Mouse (Mus musculus): Measurements from ENCODE around the gene Mrpl52. TPM values are rescaled to one million over a fixed set of nuclear protein-coding genes. Genes with fewer than 3 reads are reported as not detected.

Mrpl52 gene
- polyA plus RNA-seq, 1 experiment from 2014 or later: 168 TPM

- H3K9me3 ChIP-seq (replicated peaks): no peaks in the 10 kb centered on the region
- H3K27ac ChIP-seq (replicated peaks): no peak overlapping the region
- peaks cover 73% of the 10 kb centered on the region for H3K27me3 ChIP-seq
- no peak overlapping the region for H3K9ac ChIP-seq
- no peak for ATAC-seq (ENCODE audit: insufficient read depth)
- H3K4me3 ChIP-seq (replicated peaks): no peak overlapping the region
- no peaks in the 10 kb centered on the region for H3K36me3 ChIP-seq (replicated peaks)
- no peak overlapping the region for H3K4me2 ChIP-seq
- WGBS (ENCODE audit: insufficient replicate concordance): 55% methylated on average over 15 of the region's 15 CpGs
- H3K4me1 ChIP-seq (replicated peaks): peaks cover 19% of the 10 kb centered on the region
Observed at GRCm38 (mm10) chr14:54477172-54477909, 50.6 kb downstream of the Mrpl52 start.

Other genes starting within 250 kb of the Mrpl52 start
- gene Dad1, start 172.8 kb upstream of the Mrpl52 start, polyA plus RNA-seq (2015; fragmentation: Nextera tagmentation; extraction: Ambion mirVana): 202 and 204 TPM in 2 replicates
- gene Abhd4, start 172.7 kb upstream of the Mrpl52 start, polyA plus RNA-seq (2015; fragmentation: Nextera tagmentation; extraction: Ambion mirVana): 19.0 and 21.4 TPM in 2 replicates
- gene Olfr49, start 142.0 kb upstream of the Mrpl52 start, polyA plus RNA-seq (2015; fragmentation: Nextera tagmentation; extraction: Ambion mirVana): not detected in 2 replicates
- 16.0 and 17.2 TPM in 2 replicates for gene Oxa1l, start 66.1 kb upstream of the Mrpl52 start, polyA plus RNA-seq (2015; fragmentation: Nextera tagmentation; extraction: Ambion mirVana)
- gene Slc7a7, start 9.1 kb upstream of the Mrpl52 start, polyA plus RNA-seq (2015; fragmentation: Nextera tagmentation; extraction: Ambion mirVana): 9.9 and 10.5 TPM in 2 replicates
- 22.6 and 24.7 TPM in 2 replicates for gene Mmp14, start 4.7 kb downstream of the Mrpl52 start, polyA plus RNA-seq (2015; fragmentation: Nextera tagmentation; extraction: Ambion mirVana)
- gene Lrp10, start 37.2 kb downstream of the Mrpl52 start, polyA plus RNA-seq (2015; fragmentation: Nextera tagmentation; extraction: Ambion mirVana): 21.2 and 23.0 TPM in 2 replicates
- gene Rem2, start 49.2 kb downstream of the Mrpl52 start, polyA plus RNA-seq (2015; fragmentation: Nextera tagmentation; extraction: Ambion mirVana): 0.20 and 0.23 TPM in 2 replicates
- gene Prmt5, start 90.6 kb downstream of the Mrpl52 start, polyA plus RNA-seq (2015; fragmentation: Nextera tagmentation; extraction: Ambion mirVana): 25.1 and 26.3 TPM in 2 replicates
- 33.7 and 34.1 TPM in 2 replicates for gene Haus4, start 127.7 kb downstream of the Mrpl52 start, polyA plus RNA-seq (2015; fragmentation: Nextera tagmentation; extraction: Ambion mirVana)
- 5.6 TPM in 2 replicates for gene Ajuba, start 150.6 kb downstream of the Mrpl52 start, polyA plus RNA-seq (2015; fragmentation: Nextera tagmentation; extraction: Ambion mirVana)
- gene 4931414P19Rik, start 179.1 kb downstream of the Mrpl52 start, polyA plus RNA-seq (2015; fragmentation: Nextera tagmentation; extraction: Ambion mirVana): 1.9 and 2.9 TPM in 2 replicates
- 204 and 211 TPM in 2 replicates for gene Psmb5, start 191.1 kb downstream of the Mrpl52 start, polyA plus RNA-seq (2015; fragmentation: Nextera tagmentation; extraction: Ambion mirVana)
- gene Psmb11, start 194.5 kb downstream of the Mrpl52 start, polyA plus RNA-seq (2015; fragmentation: Nextera tagmentation; extraction: Ambion mirVana): not detected in 2 replicates
- not detected in 2 replicates for gene Gm17606, start 214.0 kb downstream of the Mrpl52 start, polyA plus RNA-seq (2015; fragmentation: Nextera tagmentation; extraction: Ambion mirVana)
- 0.16 and 0.35 TPM in 2 replicates for gene Cdh24, start 214.5 kb downstream of the Mrpl52 start, polyA plus RNA-seq (2015; fragmentation: Nextera tagmentation; extraction: Ambion mirVana)